Mouse (Mus musculus) kidney, postnatal 10 days (tissue): Measurements from ENCODE around the gene Prr19.
A peak's percentile ranks its signal among the peaks of the same experiment; 100 is the strongest.

Experiments used
- DNase-seq: peaks from one replicate; pipeline ENCODE4 v3.0.0; 2021; ENCODE audit warnings: mixed read lengths

Prr19 gene

GRCm38 (mm10) chr7:25275555-25276298 is 25.5 kb upstream of the Prr19 start:
- DNase-seq = peak; percentile 33

- no peak for DNase-seq
Observed at GRCm38 (mm10) chr7:25277405-25277804, 23.8 kb upstream of the Prr19 start.

- DNase-seq = no peak
Observed at GRCm38 (mm10) chr7:25277998-25278340, 23.2 kb upstream of the Prr19 start.

- DNase-seq = peak; percentile 87
Observed at GRCm38 (mm10) chr7:25278341-25279075, 22.7 kb upstream of the Prr19 start.

GRCm38 (mm10) chr7:25279076-25279860 is 21.9 kb upstream of the Prr19 start:
- DNase-seq = peak; percentile 94

GRCm38 (mm10) chr7:25279861-25280791 is 21.1 kb upstream of the Prr19 start:
- DNase-seq = peak; percentile 79

- DNase-seq = no peak
Observed at GRCm38 (mm10) chr7:25281166-25281733, 20.0 kb upstream of the Prr19 start.

- DNase-seq = peak; percentile 100
Observed at GRCm38 (mm10) chr7:25281734-25282601, 19.2 kb upstream of the Prr19 start.

GRCm38 (mm10) chr7:25282731-25283211 is 18.4 kb upstream of the Prr19 start:
- peak; percentile 73 for DNase-seq

GRCm38 (mm10) chr7:25283637-25284036 is 17.6 kb upstream of the Prr19 start:
- peak; percentile 29 for DNase-seq

- DNase-seq = peak; percentile 3
Observed at GRCm38 (mm10) chr7:25284171-25284570, 17.0 kb upstream of the Prr19 start.

- DNase-seq = peak; percentile 47
Observed at GRCm38 (mm10) chr7:25284766-25285165, 16.4 kb upstream of the Prr19 start.

GRCm38 (mm10) chr7:25285511-25286238 is 15.5 kb upstream of the Prr19 start:
- no peak for DNase-seq

GRCm38 (mm10) chr7:25286989-25287388 is 14.2 kb upstream of the Prr19 start:
- peak; percentile 17 for DNase-seq

GRCm38 (mm10) chr7:25288011-25288410 is 13.2 kb upstream of the Prr19 start:
- DNase-seq = no peak

GRCm38 (mm10) chr7:25288721-25289120 is 12.5 kb upstream of the Prr19 start:
- DNase-seq = no peak

- DNase-seq = no peak
Observed at GRCm38 (mm10) chr7:25289925-25290324, 11.3 kb upstream of the Prr19 start.

- no peak for DNase-seq
Observed at GRCm38 (mm10) chr7:25290463-25290862, 10.7 kb upstream of the Prr19 start.

GRCm38 (mm10) chr7:25290911-25291310 is 10.3 kb upstream of the Prr19 start:
- peak; percentile 84 for DNase-seq

- DNase-seq = peak; percentile 66
Observed at GRCm38 (mm10) chr7:25292107-25292506, 9.1 kb upstream of the Prr19 start.
